Mouse (Mus musculus): Measurements from ENCODE around the gene Atrnl1.

- TF ChIP-seq EP300 (IDR thresholded peaks at IDR 0.05), result no peak
- TF ChIP-seq CTCF (IDR thresholded peaks at IDR 0.05), result no peak
Observed at GRCm38 (mm10) chr19:57877343-57877742, 266.5 kb downstream of the Atrnl1 start.
